Mouse (Mus musculus) cerebellum, adult 11-12 months (tissue): ENCODE results near the gene Glrb.

Experiments
- DNase-seq: peaks from one replicate; pipeline ENCODE4 v3.0.0; 2022

Gene Glrb

GRCm38 (mm10) chr3:80818619-80819018 is 94.8 kb downstream of the Glrb start:
- no peak for DNase-seq

- DNase-seq: no peak
Measured at GRCm38 (mm10) chr3:80813734-80814133, 99.7 kb downstream of the Glrb start.

- DNase-seq: no peak
Measured at GRCm38 (mm10) chr3:80812237-80812636, 101.2 kb downstream of the Glrb start.

- DNase-seq: no peak
Measured at GRCm38 (mm10) chr3:80805327-80805726, 108.1 kb downstream of the Glrb start.

- DNase-seq: peak; percentile 18
Measured at GRCm38 (mm10) chr3:80803811-80804210, 109.6 kb downstream of the Glrb start.

- DNase-seq: peak; percentile 25
Measured at GRCm38 (mm10) chr3:80803211-80803610, 110.2 kb downstream of the Glrb start.

- peak; percentile 92 for DNase-seq
Measured at GRCm38 (mm10) chr3:80802596-80803081, 110.8 kb downstream of the Glrb start, which contains the start of gene Gria2. Gene Gria2 (minus strand): TSS chr3:80802835.

- no peak for DNase-seq
Measured at GRCm38 (mm10) chr3:80801827-80802310, 111.6 kb downstream of the Glrb start.

GRCm38 (mm10) chr3:80800995-80801826 is 112.2 kb downstream of the Glrb start:
- DNase-seq: peak; percentile 85

- DNase-seq: peak; percentile 63
Measured at GRCm38 (mm10) chr3:80800299-80800994, 113.0 kb downstream of the Glrb start.

- no peak for DNase-seq
Measured at GRCm38 (mm10) chr3:80797935-80798334, 115.5 kb downstream of the Glrb start.

GRCm38 (mm10) chr3:80796764-80797163 is 116.7 kb downstream of the Glrb start:
- DNase-seq: no peak

- DNase-seq: no peak
Measured at GRCm38 (mm10) chr3:80795284-80795683, 118.2 kb downstream of the Glrb start.
